In the genomic region with DNA sequence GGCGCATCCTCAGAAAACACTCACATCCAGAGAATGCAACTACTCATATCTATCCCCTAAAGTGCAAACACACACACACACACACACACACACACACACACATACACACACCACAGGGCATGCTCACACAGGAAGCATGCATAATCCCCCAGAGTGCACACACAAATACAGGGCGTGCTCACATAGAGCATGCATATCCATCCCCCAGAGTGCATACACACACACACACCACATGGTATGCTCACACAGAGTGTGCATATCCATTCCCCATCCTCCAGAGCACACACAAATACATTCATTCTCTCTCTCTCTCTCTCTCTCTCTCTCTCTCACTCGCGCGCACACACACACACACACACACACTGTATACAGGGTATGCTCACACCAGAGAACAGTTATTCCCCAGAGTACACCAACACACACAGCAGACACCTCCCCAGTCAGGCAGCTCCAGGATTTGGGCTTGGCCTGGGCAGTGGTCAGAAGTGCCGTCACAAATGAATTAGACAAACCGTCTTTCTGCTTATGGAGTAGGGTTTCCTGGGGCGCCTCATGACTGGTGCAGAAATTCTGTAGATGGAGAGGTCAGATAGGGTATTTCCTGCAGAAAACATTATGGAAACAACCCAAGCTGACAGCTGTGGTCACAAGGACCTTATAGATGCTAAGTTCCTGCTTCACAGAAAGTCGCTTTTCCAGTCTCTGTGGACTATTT, we compare ENCODE assay signal across 12 mouse cellular contexts. TPM values are rescaled to one million over a fixed set of nuclear protein-coding genes. Genes with fewer than 3 reads are reported as not detected.
DNase-seq lines count a peak whose midpoint lies in the region; ATAC-seq and TF ChIP-seq lines count a peak whose summit lies in the region.
"Had no signal": no experiment of that assay in that cellular context is flagged by ENCODE, and none has a peak within 500 bp of the region (broad histone marks: within the 10 kb centered on the region; RNA-seq: fewer than 3 reads in every experiment).

No protein-coding gene starts in this region.

- H3K27me3 ChIP-seq in hindbrain, embryonic 11.5 days (ENCODE audit: control insufficient read depth, insufficient read depth, low read length): no peaks in the 10 kb centered on the region
- H3K27me3 ChIP-seq in hindbrain, embryonic 14.5 days (ENCODE audit: control insufficient read depth, insufficient read depth, low read length): no peaks in the 10 kb centered on the region
- no peaks in the 10 kb centered on the region for H3K27me3 ChIP-seq in MEL (ENCODE audit: control insufficient read depth in 1 of 2, insufficient read depth in 2 of 2, low read length in 2 of 2)
- no peaks in the 10 kb centered on the region for H3K27me3 ChIP-seq in forebrain, postnatal 0 days (ENCODE audit: insufficient read depth, low read length)
- no peaks in the 10 kb centered on the region; the same call in 1 of the 2 replicates for H3K27me3 ChIP-seq in liver, embryonic 16.5 days (ENCODE audit: control insufficient read depth, insufficient read depth, low read depth, low read length)
- H3K27me3 ChIP-seq: Patski had no signal

- no peaks in the 10 kb centered on the region for H3K36me3 ChIP-seq in hindbrain, embryonic 11.5 days (ENCODE audit: control insufficient read depth, insufficient read depth, low read length)
- no peaks in the 10 kb centered on the region for H3K36me3 ChIP-seq in hindbrain, embryonic 14.5 days (replicated peaks; ENCODE audit: control insufficient read depth, insufficient read depth)
- peaks cover 0 to 42% of the 10 kb centered on the region in 2 experiments; a peak in 2 of 4 replicates for H3K36me3 ChIP-seq in MEL (ENCODE audit: control insufficient read depth in 1 of 2, insufficient read depth in 2 of 2, low read length in 2 of 2)
- H3K36me3 ChIP-seq in forebrain, postnatal 0 days (ENCODE audit: insufficient read depth): no peaks in the 10 kb centered on the region
- H3K36me3 ChIP-seq in liver, embryonic 16.5 days (ENCODE audit: control insufficient read depth, insufficient read depth): no peaks in the 10 kb centered on the region
- H3K36me3 ChIP-seq: heart, embryonic 15.5 days had no signal

- H3K79me2 ChIP-seq in MEL (ENCODE audit: control insufficient read depth, insufficient read depth, low read length, poor library complexity): peaks cover 48% of the 10 kb centered on the region

- no peak overlapping the region for H3K27ac ChIP-seq in hindbrain, embryonic 11.5 days (ENCODE audit: low read depth, low read length)
- no peak overlapping the region for H3K27ac ChIP-seq in hindbrain, embryonic 14.5 days
- peak overlapping the region; percentile 82 for H3K27ac ChIP-seq in MEL (ENCODE audit: control insufficient read depth, low read depth, low read length)
- H3K27ac ChIP-seq in forebrain, postnatal 0 days (ENCODE audit: low read depth, low read length): no peak overlapping the region
- H3K27ac ChIP-seq in liver, embryonic 16.5 days (ENCODE audit: low read length): peak overlapping the region; percentile 35
- H3K27ac ChIP-seq: heart, embryonic 15.5 days had no signal

- H3K9ac ChIP-seq in hindbrain, embryonic 11.5 days (ENCODE audit: low read depth, low read length): no peak overlapping the region
- H3K9ac ChIP-seq in hindbrain, embryonic 14.5 days: no peak overlapping the region
- peak overlapping the region; percentile 73 for H3K9ac ChIP-seq in MEL (ENCODE audit: control insufficient read depth, low read depth, low read length, poor library complexity, severe bottlenecking)
- H3K9ac ChIP-seq in forebrain, postnatal 0 days: no peak overlapping the region
- H3K9ac ChIP-seq in liver, embryonic 16.5 days (ENCODE audit: low read depth, low read length): no peak overlapping the region
- H3K9ac ChIP-seq: heart, embryonic 15.5 days had no signal

- TF ChIP-seq RAD21 in MEL (IDR thresholded peaks at IDR 0.05; ENCODE audit: low read depth, low read length): no peak

- no peaks in the 10 kb centered on the region for H3K9me3 ChIP-seq in hindbrain, embryonic 11.5 days (ENCODE audit: control insufficient read depth, low read length)
- H3K9me3 ChIP-seq in hindbrain, embryonic 14.5 days (ENCODE audit: control insufficient read depth, low read length): no peaks in the 10 kb centered on the region
- H3K9me3 ChIP-seq in MEL (replicated peaks; ENCODE audit: insufficient read depth, low read length): no peaks in the 10 kb centered on the region
- H3K9me3 ChIP-seq in forebrain, postnatal 0 days (ENCODE audit: low read length): no peaks in the 10 kb centered on the region
- H3K9me3 ChIP-seq in liver, embryonic 16.5 days (replicated peaks; ENCODE audit: control insufficient read depth, low read length): no peaks in the 10 kb centered on the region
- H3K9me3 ChIP-seq: heart, embryonic 15.5 days had no signal

- no peaks in the 10 kb centered on the region; the same call in 1 of the 2 replicates for H3K4me1 ChIP-seq in hindbrain, embryonic 11.5 days (replicated peaks; ENCODE audit: control insufficient read depth, insufficient read depth, low read length)
- H3K4me1 ChIP-seq in hindbrain, embryonic 14.5 days (replicated peaks; ENCODE audit: control insufficient read depth, insufficient read depth, low read length): peaks cover 14% of the 10 kb centered on the region
- H3K4me1 ChIP-seq in MEL (ENCODE audit: control insufficient read depth in 1 of 2, insufficient read depth in 2 of 2, low read length in 2 of 2): peaks cover 30 to 35% of the 10 kb centered on the region in 2 experiments
- H3K4me1 ChIP-seq in forebrain, postnatal 0 days (ENCODE audit: insufficient read depth): peaks cover 16% of the 10 kb centered on the region; the same call in 1 of the 2 replicates
- peaks cover 51% of the 10 kb centered on the region for H3K4me1 ChIP-seq in liver, embryonic 16.5 days (ENCODE audit: control insufficient read depth, low read depth, low read length)

- 71% methylated on average over 9 of the region's 9 CpGs for WGBS in hindbrain, embryonic 11.5 days
- WGBS in hindbrain, embryonic 14.5 days: 80% methylated on average over 9 of the region's 9 CpGs
- WGBS in forebrain, postnatal 0 days: 87% methylated on average over 9 of the region's 9 CpGs
- 55% methylated on average over 9 of the region's 9 CpGs for WGBS in liver, embryonic 16.5 days (ENCODE audit: insufficient replicate concordance)

- no peak for TF ChIP-seq POLR2A in MEL (IDR thresholded peaks at IDR 0.05; ENCODE audit: control insufficient read depth in 1 of 2, insufficient read depth in 1 of 2, low read depth in 1 of 2, low read length in 2 of 2, poor library complexity in 1 of 2)

- no peak overlapping the region for H3K4me2 ChIP-seq in hindbrain, embryonic 11.5 days (replicated peaks; ENCODE audit: low read depth, low read length)
- no peak overlapping the region for H3K4me2 ChIP-seq in hindbrain, embryonic 14.5 days (replicated peaks)
- H3K4me2 ChIP-seq in forebrain, postnatal 0 days (ENCODE audit: low read depth): no peak overlapping the region
- H3K4me2 ChIP-seq in liver, embryonic 16.5 days (ENCODE audit: low read depth, low read length): peak overlapping the region; percentile 1; the same call in 1 of the 2 replicates
- H3K4me2 ChIP-seq: heart, embryonic 15.5 days had no signal

- no peak for DNase-seq in hindbrain, embryonic 11.5 days (ENCODE audit: low spot score)
- no peak for DNase-seq in hindbrain, embryonic 14.5 days (ENCODE audit: low spot score)
- peak; percentile 62 for DNase-seq in MEL (ENCODE audit: low read depth, low spot score)
- DNase-seq in forebrain, postnatal 0 days: no peak
- no peak for DNase-seq in right cerebral cortex, postnatal 4 days
- DNase-seq in cerebellum, adult 18-20 months: no peak
- DNase-seq: lung, postnatal 36 days; spleen, adult 18-20 months had no signal

- no peak overlapping the region for H3K4me3 ChIP-seq in hindbrain, embryonic 11.5 days (ENCODE audit: low read depth, low read length)
- H3K4me3 ChIP-seq in hindbrain, embryonic 14.5 days (replicated peaks; ENCODE audit: low read length): no peak overlapping the region
- H3K4me3 ChIP-seq in MEL (ENCODE audit: control insufficient read depth in 1 of 2, insufficient read depth in 1 of 2, low read depth in 2 of 2, low read length in 2 of 2): peak overlapping the region; percentile 25 to 44
- H3K4me3 ChIP-seq in forebrain, postnatal 0 days (ENCODE audit: low read depth, low read length): no peak overlapping the region
- H3K4me3 ChIP-seq in liver, embryonic 16.5 days (ENCODE audit: low read depth, low read length): no peak overlapping the region
- H3K4me3 ChIP-seq: heart, embryonic 15.5 days had no signal

- ATAC-seq in hindbrain, embryonic 11.5 days (ENCODE audit: low FRiP score): 0 out of 2 replicates have a peak, but pooled peaks have one; percentile 51
- no peak for ATAC-seq in hindbrain, embryonic 14.5 days (ENCODE audit: low FRiP score)
- peak; percentile 25; the same call in 1 of the 2 replicates for ATAC-seq in forebrain, postnatal 0 days
- peak; percentile 18; the same call in 1 of the 2 replicates for ATAC-seq in liver, embryonic 16.5 days (ENCODE audit: low read depth)
- ATAC-seq in erythroid progenitor cell, adult 5-6 weeks (replicated peaks; ENCODE audit: low FRiP score, poor library complexity, severe bottlenecking): no peak
- ATAC-seq: Patski had no signal

- TF ChIP-seq CTCF in MEL (IDR thresholded peaks at IDR 0.05 in 2 of 3, conservative IDR thresholded peaks at IDR 0.05 in 1 of 3; ENCODE audit: control insufficient read depth in 1 of 3, insufficient read depth in 1 of 3, low read depth in 2 of 3, low read length in 3 of 3, poor library complexity in 1 of 3, severe bottlenecking in 1 of 3): no peak
- TF ChIP-seq CTCF in forebrain, postnatal 0 days (IDR thresholded peaks at IDR 0.05; ENCODE audit: low read depth): no peak

- TF ChIP-seq EP300 in MEL (IDR thresholded peaks at IDR 0.05; ENCODE audit: low read depth in 1 of 2, low read length in 2 of 2): peak in 1 of 2 experiments; percentile 20; a peak in 1 of 4 replicates

TF ChIP-seq in MEL, 35 proteins besides CTCF, POLR2A, EP300 and RAD21 (continues in another document):
- TF ChIP-seq ETS1 (IDR thresholded peaks at IDR 0.05; ENCODE audit: low read depth, low read length): peak; percentile 73
- TF ChIP-seq GATA1 (IDR thresholded peaks at IDR 0.05; ENCODE audit: low read depth, low read length): peak; percentile 67
- no peak for TF ChIP-seq ZMIZ1 (IDR thresholded peaks at IDR 0.05; ENCODE audit: low read depth, low read length)

RNA-seq across cellular contexts. Expression of a gene that starts 5.6 kb away (rescaled TPM):
- polyA plus RNA-seq in hindbrain, embryonic 11.5 days (2014; fragmentation: Nextera tagmentation; extraction: Ambion mirVana): 34.8 and 38.9 TPM in 2 replicates
- 25.3 and 28.3 TPM in 2 replicates for polyA plus RNA-seq in hindbrain, embryonic 14.5 days (2014; fragmentation: Nextera tagmentation; extraction: Ambion mirVana)
- 7.8 and 10.0 TPM in 2 replicates for total RNA-seq in MEL (2012; rRNA removed)
- polyA plus RNA-seq in MEL (2012; ENCODE audit: insufficient read depth in 1 of 2, insufficient read length in 2 of 2, low read depth in 1 of 2, low replicate concordance in 2 of 2, missing spikeins in 1 of 2): 10 to 100 TPM in 1 of 2 experiments, not detected in 1; 11.4 TPM
- 16.5 and 16.6 TPM in 2 replicates for total RNA-seq in forebrain, postnatal 0 days (2014; rRNA removed)
- polyA plus RNA-seq in forebrain, postnatal 0 days (2015; fragmentation: Nextera tagmentation; extraction: Ambion mirVana): 6.9 and 7.7 TPM in 2 replicates
- polyA plus RNA-seq in liver, embryonic 16.5 days (2015; fragmentation: Nextera tagmentation; extraction: Ambion mirVana): 10.5 and 12.0 TPM in 2 replicates
- 4.3 and 5.4 TPM in 2 replicates for total RNA-seq in erythroid progenitor cell, adult 5-6 weeks (2015; ENCODE audit: low replicate concordance)
- total RNA-seq in erythroid progenitor cell, adult 5-6 weeks (2017; ENCODE audit: low replicate concordance): 4.6 and 10.7 TPM in 2 replicates

Comparison
In these comparisons a context has a peak if more than half of its experiments do, and no peak if none do; other contexts are left out.
1. ATAC-seq: peak in hindbrain, embryonic 11.5 days (single experiment), forebrain, postnatal 0 days (single experiment) and liver, embryonic 16.5 days (single experiment); none in hindbrain, embryonic 14.5 days (single experiment) and erythroid progenitor cell, adult 5-6 weeks (single experiment).
2. H3K27ac ChIP-seq: peak in MEL (single experiment) and liver, embryonic 16.5 days (single experiment); none in hindbrain, embryonic 11.5 days (single experiment), hindbrain, embryonic 14.5 days (single experiment) and forebrain, postnatal 0 days (single experiment).
3. H3K4me3 ChIP-seq: peak in MEL (2 of 2); none in hindbrain, embryonic 11.5 days (single experiment), hindbrain, embryonic 14.5 days (single experiment), forebrain, postnatal 0 days (single experiment) and liver, embryonic 16.5 days (single experiment).